Mouse (Mus musculus): ENCODE measurements around the gene Atg16l1.
A peak's percentile ranks its signal among the peaks of the same experiment; 100 is the strongest.

Atg16l1 gene

GRCm38 (mm10) chr1:87771724-87772123 lies 16.1 kb downstream of the Atg16l1 start:
- no peak for DNase-seq (ENCODE audit: inconsistent age in 2 of 2, low spot score in 1 of 2)

GRCm38 (mm10) chr1:87773336-87773735 lies 17.7 kb downstream of the Atg16l1 start:
- peak in 1 of 2 experiments; percentile 37 for DNase-seq (ENCODE audit: inconsistent age in 2 of 2, low spot score in 1 of 2)

GRCm38 (mm10) chr1:87774845-87775244 lies 19.2 kb downstream of the Atg16l1 start:
- no peak for DNase-seq (ENCODE audit: inconsistent age in 2 of 2, low spot score in 1 of 2)

GRCm38 (mm10) chr1:87779204-87779785 lies 23.6 kb downstream of the Atg16l1 start:
- DNase-seq (ENCODE audit: inconsistent age in 2 of 2, low spot score in 1 of 2): no peak

GRCm38 (mm10) chr1:87785703-87786102 lies 30.0 kb downstream of the Atg16l1 start:
- DNase-seq (ENCODE audit: inconsistent age in 2 of 2, low spot score in 1 of 2): no peak

GRCm38 (mm10) chr1:87786251-87786650 lies 30.6 kb downstream of the Atg16l1 start:
- no peak for DNase-seq (ENCODE audit: inconsistent age in 2 of 2, low spot score in 1 of 2)

GRCm38 (mm10) chr1:87789665-87790064 lies 34.0 kb downstream of the Atg16l1 start:
- DNase-seq (ENCODE audit: inconsistent age in 2 of 2, low spot score in 1 of 2): peak in 1 of 2 experiments; percentile 38

GRCm38 (mm10) chr1:87792438-87793137 lies 36.9 kb downstream of the Atg16l1 start:
- peak in 1 of 2 experiments; percentile 68 for DNase-seq (ENCODE audit: inconsistent age in 2 of 2, low spot score in 1 of 2)

- no peak for DNase-seq (ENCODE audit: inconsistent age in 2 of 2, low spot score in 1 of 2)
These were observed 37.4 kb downstream of the Atg16l1 start for GRCm38 (mm10) chr1:87793138-87793449.

GRCm38 (mm10) chr1:87797702-87798101 lies 42.0 kb downstream of the Atg16l1 start:
- peak in 1 of 2 experiments; percentile 54 for DNase-seq (ENCODE audit: inconsistent age in 2 of 2, low spot score in 1 of 2)

- peak; percentile 35 to 80 for DNase-seq (ENCODE audit: inconsistent age in 2 of 2, low spot score in 1 of 2)
These were observed 42.6 kb downstream of the Atg16l1 start for GRCm38 (mm10) chr1:87798306-87798705.

- DNase-seq (ENCODE audit: inconsistent age in 2 of 2, low spot score in 1 of 2): no peak
These were observed 47.9 kb downstream of the Atg16l1 start, which contains the start of gene Sag for GRCm38 (mm10) chr1:87803576-87803975. Sag (plus strand) TSS chr1:87803680.

GRCm38 (mm10) chr1:87807751-87808150 lies 52.1 kb downstream of the Atg16l1 start:
- no peak for DNase-seq (ENCODE audit: inconsistent age in 2 of 2, low spot score in 1 of 2)

GRCm38 (mm10) chr1:87811391-87811790 lies 55.7 kb downstream of the Atg16l1 start:
- no peak for DNase-seq (ENCODE audit: inconsistent age in 2 of 2, low spot score in 1 of 2)

GRCm38 (mm10) chr1:87812061-87812460 lies 56.4 kb downstream of the Atg16l1 start:
- no peak for DNase-seq (ENCODE audit: inconsistent age in 2 of 2, low spot score in 1 of 2)

GRCm38 (mm10) chr1:87813155-87813554 lies 57.5 kb downstream of the Atg16l1 start:
- peak; percentile 40 to 70 for DNase-seq (ENCODE audit: inconsistent age in 2 of 2, low spot score in 1 of 2)

- no peak for DNase-seq (ENCODE audit: inconsistent age in 2 of 2, low spot score in 1 of 2)
These were observed 58.0 kb downstream of the Atg16l1 start for GRCm38 (mm10) chr1:87813681-87814080.

GRCm38 (mm10) chr1:87824420-87824995 lies 68.8 kb downstream of the Atg16l1 start:
- DNase-seq (ENCODE audit: inconsistent age in 2 of 2, low spot score in 1 of 2): no peak

GRCm38 (mm10) chr1:87825281-87825680 lies 69.6 kb downstream of the Atg16l1 start:
- no peak for DNase-seq (ENCODE audit: inconsistent age in 2 of 2, low spot score in 1 of 2)

- DNase-seq (ENCODE audit: inconsistent age in 2 of 2, low spot score in 1 of 2): peak; percentile 72 to 84
These were observed 70.3 kb downstream of the Atg16l1 start for GRCm38 (mm10) chr1:87825991-87826390.

GRCm38 (mm10) chr1:87826474-87826873 lies 70.8 kb downstream of the Atg16l1 start:
- DNase-seq (ENCODE audit: inconsistent age in 2 of 2, low spot score in 1 of 2): peak in 1 of 2 experiments; percentile 34

GRCm38 (mm10) chr1:87827476-87827875 lies 71.8 kb downstream of the Atg16l1 start:
- peak in 1 of 2 experiments; percentile 39 for DNase-seq (ENCODE audit: inconsistent age in 2 of 2, low spot score in 1 of 2)
